Mouse (Mus musculus) mesoderm, embryonic 11.5 days (tissue): ENCODE measurements at regions not wholly inside any gene's neighbourhood (a gene's known extent, or its start where the extent isn't known, plus 50 kb on each side); places are given as distances from the start of the nearest gene placed in this dataset.

Source experiments
- DNase-seq: peaks from one replicate; pipeline ENCODE4 v3.0.0-alpha.2; 2012; ENCODE audit warnings: low read depth, low spot score

- no peak for DNase-seq
These were observed 120.8 kb upstream of the Thumpd2 start for GRCm38 (mm10) chr17:81185685-81186084.

GRCm38 (mm10) chr17:81180813-81181424 is 116.0 kb upstream of the Thumpd2 start:
- no peak for DNase-seq

- no peak for DNase-seq
These were observed 111.4 kb upstream of the Thumpd2 start for GRCm38 (mm10) chr17:81176306-81176705.

GRCm38 (mm10) chr17:81175877-81176276 is 111.0 kb upstream of the Thumpd2 start:
- no peak for DNase-seq

- DNase-seq: no peak
These were observed 108.1 kb upstream of the Thumpd2 start for GRCm38 (mm10) chr17:81172943-81173342.

GRCm38 (mm10) chr17:81169118-81169517 is 104.2 kb upstream of the Thumpd2 start:
- DNase-seq: no peak

GRCm38 (mm10) chr17:81150730-81151129 is 85.8 kb upstream of the Thumpd2 start:
- no peak for DNase-seq

- DNase-seq: no peak
These were observed 69.8 kb upstream of the Thumpd2 start for GRCm38 (mm10) chr17:81134702-81135101.

- no peak for DNase-seq
These were observed 68.3 kb upstream of the Thumpd2 start for GRCm38 (mm10) chr17:81133227-81133626.
